Mouse (Mus musculus) right cerebral cortex, adult 2 months (tissue): ENCODE measurements at regions not wholly inside any gene's neighbourhood (a gene's known extent, or its start where the extent isn't known, plus 50 kb on each side); places are given as distances from the start of the nearest gene placed in this dataset.

Experiments
- DNase-seq, 2 experiments: peaks; one replicate each; pipeline ENCODE4 v3.0.0; 2021 to 2022; ENCODE audit warnings: low spot score in 2 of 2

GRCm38 (mm10) chr15:26469901-26470383, 161.1 kb downstream of the March11 start:
- peak; percentile 34 to 40 for DNase-seq

- no peak for DNase-seq
Observed at GRCm38 (mm10) chr15:26487378-26487777, 178.5 kb downstream of the March11 start.
